Mouse (Mus musculus) neural tube, embryonic 12.5 days (tissue): ENCODE data around the gene Tead2. TPM values are rescaled to one million over a fixed set of nuclear protein-coding genes. Genes with fewer than 3 reads are reported as not detected.

Experiments
- ATAC-seq: fragments of 200-750 bp; cut with Nextera tagmentation; 2 replicates; pipeline ENCODE4 v1.8.0; 2017; ENCODE audit warnings: low read depth, mild to moderate bottlenecking, moderate TSS enrichment, moderate library complexity; ENCODE audit not compliant: low FRiP score
- H3K27ac ChIP-seq: fragments of 300-500 bp; sonication (generic); 2 replicates; pipeline ENCODE4 v1.5.1; 2016
- H3K27me3 ChIP-seq: fragments of 300-500 bp; sonication (generic); replicated peaks from 2 replicates; pipeline ENCODE4 v1.6.1; 2016; ENCODE audit warnings: mild to moderate bottlenecking
- H3K36me3 ChIP-seq: fragments of 300-500 bp; sonication (generic); 2 replicates; pipeline ENCODE4 v1.6.1; 2016; ENCODE audit warnings: mild to moderate bottlenecking
- H3K4me1 ChIP-seq: fragments of 300-500 bp; sonication (generic); 2 replicates; pipeline ENCODE4 v1.6.1; 2016
- H3K4me2 ChIP-seq: fragments of 300-500 bp; sonication (generic); replicated peaks from 2 replicates; pipeline ENCODE4 v1.6.1; 2016; ENCODE audit warnings: mild to moderate bottlenecking
- H3K4me3 ChIP-seq: fragments of 300-500 bp; sonication (generic); 2 replicates; pipeline ENCODE4 v1.5.1; 2016
- H3K9ac ChIP-seq: fragments of 300-500 bp; sonication (generic); 2 replicates; pipeline ENCODE4 v1.6.1; 2016; ENCODE audit warnings: mild to moderate bottlenecking
- H3K9me3 ChIP-seq: fragments of 300-500 bp; sonication (generic); 2 replicates; pipeline ENCODE4 v1.6.1; 2016; ENCODE audit warnings: mild to moderate bottlenecking
- WGBS: fragments of 180-500 bp; shearing (Covaris S2); methylation state at CpG from one replicate; pipeline ENCODE4 v1.1.7; 2016; 5-methylcytosine and 5-hydroxymethylcytosine counted together
- microRNA-seq: library from miRNA; unstranded; fragments of <30 nt; microRNA quantifications from one replicate; pipeline ENCODE4, GENCODE M21; 2017
- polyA plus RNA-seq: library from polyadenylated mRNA; unstranded; fragments of >200 nt; fragmentation: Nextera tagmentation; extraction: Ambion mirVana; gene quantifications from 2 replicates; pipeline ENCODE4 v1.2.1, GENCODE M21; 2016

The Tead2 gene
- polyA plus RNA-seq, 1 experiment from 2014 or later, result 178 TPM

GRCm38 (mm10) chr7:45277136-45277760 lies 61.7 kb downstream of the Tead2 start, which contains the start of gene Slc6a21:
Slc6a21 (plus strand) TSS chr7:45277513.
- Histone ChIP-seq H3K27ac (no peak within 1 kb of the TSS), H3K27me3 (no peaks in the 10 kb centered on the region; the same call in 1 of the 2 replicates), H3K4me2 (peak within 1 kb of the TSS; percentile 67), H3K36me3 (no peaks in the 10 kb centered on the region), H3K9me3 (no peaks in the 10 kb centered on the region), H3K4me3 (peak within 1 kb of the TSS; percentile 34), H3K4me1 (peaks cover 3% of the 10 kb centered on the region), H3K9ac (peak within 1 kb of the TSS; percentile 49; the same call in 1 of the 2 replicates)
- 7% methylated on average over 44 of the region's 44 CpGs for WGBS
- no peak for ATAC-seq

Small RNA genes lying within 50 kb of the gene (microRNA-seq; reads per million reads assigned to microRNA genes)
- gene Mir7055, result not detected

Other genes with a start within 250 kb of the Tead2 start
- 39.7 and 44.1 TPM in 2 replicates for gene Cpt1c, start 240.9 kb upstream of the Tead2 start, polyA plus RNA-seq
- gene Prmt1, start 229.2 kb upstream of the Tead2 start, polyA plus RNA-seq, result 595 and 646 TPM in 2 replicates
- 71.0 and 73.4 TPM in 2 replicates for gene Irf3, start 218.1 kb upstream of the Tead2 start, polyA plus RNA-seq
- gene Bcl2l12, start 217.0 kb upstream of the Tead2 start, polyA plus RNA-seq, result 41.1 and 42.9 TPM in 2 replicates
- 47.2 and 47.3 TPM in 2 replicates for gene Scaf1, start 199.4 kb upstream of the Tead2 start, polyA plus RNA-seq
- gene Rras, start 197.8 kb upstream of the Tead2 start, polyA plus RNA-seq, result 16.8 and 18.4 TPM in 2 replicates
- gene Prr12, start 162.9 kb upstream of the Tead2 start, polyA plus RNA-seq, result 11.8 and 14.0 TPM in 2 replicates
- 56.5 and 63.0 TPM in 2 replicates for gene Nosip, start 153.3 kb upstream of the Tead2 start, polyA plus RNA-seq
- gene Prrg2, start 153.1 kb upstream of the Tead2 start, polyA plus RNA-seq, result 15.2 and 17.9 TPM in 2 replicates
- gene Rcn3, start 123.5 kb upstream of the Tead2 start, polyA plus RNA-seq, result 125 and 139 TPM in 2 replicates
- gene Fcgrt, start 111.9 kb upstream of the Tead2 start, polyA plus RNA-seq, result 14.1 and 15.7 TPM in 2 replicates
- 1,089 and 1,117 TPM in 2 replicates for gene Rps11, start 91.3 kb upstream of the Tead2 start, polyA plus RNA-seq
- gene Rpl13a, start 87.0 kb upstream of the Tead2 start, polyA plus RNA-seq, result 974 and 1,017 TPM in 2 replicates
- not detected in 2 replicates for gene Gm45713, start 79.5 kb upstream of the Tead2 start, polyA plus RNA-seq
- gene Flt3l, start 79.3 kb upstream of the Tead2 start, polyA plus RNA-seq, result 1.0 and 1.3 TPM in 2 replicates
- gene Pih1d1, start 61.5 kb upstream of the Tead2 start, polyA plus RNA-seq, result 90.2 and 94.0 TPM in 2 replicates
- gene Aldh16a1, start 61.2 kb upstream of the Tead2 start, polyA plus RNA-seq, result 37.8 and 42.4 TPM in 2 replicates
- 2.0 and 2.6 TPM in 2 replicates for gene Slc17a7, start 51.8 kb upstream of the Tead2 start, polyA plus RNA-seq
- gene Gfy, start 36.2 kb upstream of the Tead2 start, polyA plus RNA-seq, result not detected in 2 replicates
- gene Pth2, start 34.8 kb upstream of the Tead2 start, polyA plus RNA-seq, result not detected in 2 replicates
- 0.42 and 0.74 TPM in 2 replicates for gene Ccdc155, start 10.9 kb upstream of the Tead2 start, polyA plus RNA-seq
- 7.5 and 7.6 TPM in 2 replicates for gene Dkkl1, start 3.6 kb upstream of the Tead2 start, polyA plus RNA-seq
- 1.1 and 1.2 TPM in 2 replicates for gene Cd37, start 23.4 kb downstream of the Tead2 start, polyA plus RNA-seq
- gene Slc6a16, start 25.3 kb downstream of the Tead2 start, polyA plus RNA-seq, result 0.20 TPM in 1 of 2 replicates, not detected in the other
- not detected in 2 replicates for gene Slc6a21, start 61.8 kb downstream of the Tead2 start, polyA plus RNA-seq
- gene Trpm4, start 118.0 kb downstream of the Tead2 start, polyA plus RNA-seq, result 9.6 and 11.0 TPM in 2 replicates
- gene Hrc, start 119.5 kb downstream of the Tead2 start, polyA plus RNA-seq, result 0.46 and 0.77 TPM in 2 replicates
- gene Ppfia3, start 151.3 kb downstream of the Tead2 start, polyA plus RNA-seq, result 17.1 and 18.1 TPM in 2 replicates
- 3.5 TPM in 2 replicates for gene Lin7b, start 154.8 kb downstream of the Tead2 start, polyA plus RNA-seq
- 269 and 286 TPM in 2 replicates for gene Snrnp70, start 180.0 kb downstream of the Tead2 start, polyA plus RNA-seq
- not detected in 2 replicates for gene Kcna7, start 189.9 kb downstream of the Tead2 start, polyA plus RNA-seq
- gene Ntf5, start 197.9 kb downstream of the Tead2 start, polyA plus RNA-seq, result 0.57 and 0.65 TPM in 2 replicates
- not detected in 2 replicates for gene Lhb, start 205.1 kb downstream of the Tead2 start, polyA plus RNA-seq
- 31.8 and 32.7 TPM in 2 replicates for gene Gys1, start 219.1 kb downstream of the Tead2 start, polyA plus RNA-seq
- gene Ruvbl2, start 222.3 kb downstream of the Tead2 start, polyA plus RNA-seq, result 126 and 127 TPM in 2 replicates
- gene Ftl1, start 244.1 kb downstream of the Tead2 start, polyA plus RNA-seq, result 5,746 and 6,117 TPM in 2 replicates